Mouse (Mus musculus) lung, adult 18-20 months (tissue): ENCODE measurements around the gene Mef2c.

ENCODE experiments used
- DNase-seq, 2 experiments: peaks; one replicate each; pipeline ENCODE4 v3.0.0; 2022; ENCODE audit warnings: mixed read lengths in 2 of 2

Gene Mef2c

GRCm38 (mm10) chr13:83612195-83612594 is 108.4 kb downstream of the Mef2c start:
- DNase-seq, result no peak

DNA sequence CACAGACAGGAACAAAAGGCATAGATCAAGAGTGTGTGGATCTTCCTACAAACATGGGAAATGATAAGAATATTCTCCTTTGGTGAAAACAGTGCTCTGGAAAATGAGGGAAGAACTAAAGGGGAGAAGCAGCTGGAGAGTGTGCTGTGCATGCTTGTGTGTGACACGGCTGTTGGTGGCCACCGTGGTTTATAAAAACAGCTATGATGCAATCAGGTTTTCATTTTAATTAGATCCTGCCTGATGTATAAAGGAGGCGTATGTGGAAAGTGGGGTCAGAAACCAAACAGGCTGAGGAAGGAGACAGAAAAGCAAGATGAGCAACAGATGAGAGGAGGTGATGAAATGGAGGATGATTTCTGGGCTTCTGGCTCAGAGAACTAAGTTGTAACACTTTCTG is 112.0 kb downstream of the Mef2c start:
- no peak for DNase-seq

- no peak for DNase-seq
Observed at GRCm38 (mm10) chr13:83624651-83625050, 120.8 kb downstream of the Mef2c start.

- DNase-seq, result no peak
Observed at GRCm38 (mm10) chr13:83627429-83627828, 123.6 kb downstream of the Mef2c start.

DNA sequence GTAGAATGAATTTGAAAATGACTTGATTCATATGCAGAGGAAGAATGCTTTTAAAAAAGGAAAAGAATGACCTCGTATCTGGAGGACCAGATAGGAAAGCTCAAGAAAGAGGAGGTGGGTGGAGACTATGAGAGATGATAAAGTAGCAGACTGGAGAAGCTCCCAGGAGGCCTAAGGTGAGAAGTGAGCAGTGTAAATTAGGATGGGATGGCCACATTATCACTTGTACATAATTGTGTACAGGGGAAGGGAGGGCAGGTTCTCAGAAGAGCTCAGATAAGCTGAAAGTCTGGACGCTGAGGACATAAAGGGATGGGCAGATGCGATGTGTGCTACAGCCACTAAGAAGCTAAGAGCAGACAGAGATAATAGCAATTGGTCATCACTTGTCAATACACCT is 124.3 kb downstream of the Mef2c start:
- no peak for DNase-seq

DNA sequence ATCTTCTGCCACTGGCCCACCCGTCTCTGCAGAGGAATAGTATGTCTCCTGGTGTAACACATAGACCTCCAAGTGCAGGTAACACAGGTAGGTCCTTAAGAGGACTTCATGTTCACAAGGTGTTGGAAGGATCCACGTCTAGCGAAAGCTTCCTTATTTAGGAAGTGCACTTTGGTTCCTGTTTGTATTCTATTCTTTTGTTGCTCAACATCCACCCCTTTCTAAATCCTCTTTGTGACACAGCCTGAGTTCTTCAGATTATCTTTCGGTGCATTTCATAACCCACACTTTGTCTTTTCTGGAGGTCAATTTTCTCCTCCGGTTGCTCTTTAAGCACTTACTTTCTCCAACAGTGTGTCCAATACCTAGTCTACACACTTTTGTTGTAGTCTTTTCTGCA is 129.3 kb downstream of the Mef2c start:
- no peak for DNase-seq

DNA sequence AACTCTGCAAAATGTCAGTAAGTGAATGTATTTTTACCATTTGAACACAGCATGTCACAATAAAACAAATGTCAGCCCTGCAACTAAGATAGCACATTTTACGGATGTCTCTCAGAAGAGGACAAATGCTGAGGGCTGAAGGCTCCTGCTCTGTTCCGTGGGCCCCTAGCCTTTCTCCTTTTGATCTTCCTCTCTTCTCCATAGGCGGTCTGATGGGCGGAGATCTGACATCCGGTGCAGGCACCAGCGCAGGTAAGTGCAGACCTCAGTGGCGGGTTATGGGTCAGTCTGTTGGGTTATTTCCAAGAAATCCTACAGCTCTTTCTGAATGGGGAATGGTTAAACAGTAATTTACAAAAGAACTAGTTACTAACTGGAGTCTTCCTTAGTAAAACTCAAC is 131.4 kb downstream of the Mef2c start:
- DNase-seq, result no peak

GRCm38 (mm10) chr13:83637666-83638065 is 133.8 kb downstream of the Mef2c start:
- no peak for DNase-seq

DNA sequence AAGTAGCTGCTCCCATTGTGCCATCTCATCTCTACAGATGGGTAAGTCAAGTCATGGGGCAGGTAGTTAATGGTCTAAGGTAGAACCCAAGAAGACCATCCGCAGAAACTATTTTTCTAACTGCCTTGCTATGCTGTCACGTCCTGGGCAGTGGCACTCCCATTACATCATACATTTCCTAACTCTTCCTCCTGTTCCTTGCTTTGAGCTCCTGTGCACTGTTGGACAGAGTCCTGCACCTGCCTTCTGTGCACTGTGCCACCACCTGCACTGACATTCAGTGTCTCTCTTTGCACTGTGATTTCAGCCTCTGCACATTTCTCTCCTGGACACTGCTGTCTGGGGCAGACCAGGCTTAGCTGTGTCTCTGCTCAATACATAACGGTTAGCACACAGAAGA is 134.9 kb downstream of the Mef2c start:
- DNase-seq, result no peak

GRCm38 (mm10) chr13:83649051-83649450 is 145.2 kb downstream of the Mef2c start:
- no peak for DNase-seq

DNA sequence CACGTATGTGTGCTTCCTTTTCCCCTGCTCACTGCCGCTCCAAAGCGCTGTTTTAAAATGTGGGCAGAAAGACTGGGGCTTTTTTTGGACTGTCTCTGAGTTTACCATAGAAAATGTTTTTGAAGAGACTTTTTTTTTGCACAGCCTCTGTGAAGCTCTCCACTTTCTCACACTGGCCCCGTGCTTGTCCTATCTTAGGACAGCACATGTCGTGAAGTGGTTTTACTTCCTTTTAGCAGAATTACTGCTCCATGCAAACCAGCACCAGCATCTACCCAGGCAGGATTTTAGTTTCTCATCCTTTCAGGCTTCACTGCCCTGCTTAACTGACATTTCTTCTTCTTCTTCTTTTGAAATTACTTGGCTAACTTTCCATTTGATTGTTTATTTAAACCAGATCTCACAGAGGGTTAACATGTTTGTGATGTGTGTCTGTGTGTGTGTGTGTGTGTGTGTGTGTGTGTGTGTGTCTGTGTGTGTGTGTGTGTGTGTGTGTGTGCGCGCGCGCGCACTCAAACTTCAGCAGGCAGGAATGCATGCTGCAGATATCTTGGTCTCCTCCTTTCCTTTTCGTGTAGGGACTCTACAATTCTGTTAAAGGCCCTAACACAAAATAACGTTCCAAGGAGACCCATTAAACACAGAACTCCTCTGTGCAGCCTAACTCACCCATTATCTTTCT is 146.1 kb downstream of the Mef2c start:
- no peak for DNase-seq

DNA sequence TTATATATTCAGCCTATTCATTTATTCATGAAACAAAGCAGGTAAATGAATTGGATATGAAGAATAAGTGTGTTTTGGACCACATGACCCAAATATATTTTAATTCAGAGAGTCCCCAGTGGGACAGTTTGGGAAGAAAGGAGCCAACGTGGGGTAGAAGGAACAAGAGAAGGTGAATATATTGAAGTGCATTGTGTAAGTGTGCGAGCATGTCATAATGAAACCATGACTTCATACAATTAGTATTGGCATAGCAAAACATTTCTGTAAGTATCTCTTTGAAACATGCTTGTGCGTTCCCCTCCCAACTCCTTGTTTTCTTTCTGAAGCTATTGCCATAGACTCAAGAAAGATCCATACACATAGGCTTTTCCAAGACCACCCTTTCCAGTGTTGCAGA is 147.0 kb downstream of the Mef2c start:
- DNase-seq, result no peak

DNA sequence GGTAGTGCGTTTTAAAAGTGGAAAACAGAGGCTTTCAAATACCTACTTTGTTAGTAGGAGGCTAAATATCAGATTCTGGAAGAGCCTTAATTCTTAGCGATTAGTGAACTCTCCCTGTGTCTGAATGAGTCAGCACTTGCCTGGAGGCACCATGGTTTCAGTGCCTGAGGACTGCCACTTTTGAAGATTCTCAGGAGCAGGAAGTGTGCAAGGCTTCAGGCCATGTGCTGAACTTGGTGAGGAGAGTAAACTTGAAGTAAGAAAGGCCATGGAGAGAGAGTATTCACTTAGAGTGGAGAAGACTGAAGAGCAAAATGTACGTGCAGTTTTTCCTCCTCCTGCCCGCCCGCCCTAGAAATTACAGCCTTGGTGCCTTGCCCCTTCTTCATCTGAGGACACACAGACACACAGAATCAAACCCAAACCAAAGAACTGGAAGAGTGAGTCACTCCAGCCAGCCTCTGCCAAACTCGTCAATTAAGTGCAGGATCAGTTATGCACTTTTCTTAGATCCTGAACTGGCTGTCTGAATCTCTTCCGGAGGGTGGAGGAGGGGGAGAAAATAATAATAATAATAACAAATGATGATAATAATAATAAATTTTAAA is 148.2 kb downstream of the Mef2c start:
- DNase-seq, result no peak

DNA sequence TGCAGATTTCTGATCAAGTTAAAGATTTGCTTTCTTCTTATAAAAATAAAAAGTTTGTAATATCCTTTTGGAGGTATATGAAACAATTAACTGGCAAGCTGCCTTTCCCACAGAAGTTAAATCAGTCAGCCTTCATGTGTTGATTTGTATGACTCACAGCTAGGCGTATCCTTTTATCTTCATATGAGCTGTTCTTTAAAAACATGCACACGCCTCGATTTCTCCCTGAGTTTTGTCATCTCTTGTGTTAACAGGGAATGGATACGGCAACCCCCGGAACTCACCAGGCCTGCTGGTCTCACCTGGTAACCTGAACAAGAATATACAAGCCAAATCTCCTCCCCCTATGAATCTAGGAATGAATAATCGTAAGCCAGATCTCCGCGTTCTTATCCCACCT is 148.7 kb downstream of the Mef2c start:
- DNase-seq, result no peak

DNA sequence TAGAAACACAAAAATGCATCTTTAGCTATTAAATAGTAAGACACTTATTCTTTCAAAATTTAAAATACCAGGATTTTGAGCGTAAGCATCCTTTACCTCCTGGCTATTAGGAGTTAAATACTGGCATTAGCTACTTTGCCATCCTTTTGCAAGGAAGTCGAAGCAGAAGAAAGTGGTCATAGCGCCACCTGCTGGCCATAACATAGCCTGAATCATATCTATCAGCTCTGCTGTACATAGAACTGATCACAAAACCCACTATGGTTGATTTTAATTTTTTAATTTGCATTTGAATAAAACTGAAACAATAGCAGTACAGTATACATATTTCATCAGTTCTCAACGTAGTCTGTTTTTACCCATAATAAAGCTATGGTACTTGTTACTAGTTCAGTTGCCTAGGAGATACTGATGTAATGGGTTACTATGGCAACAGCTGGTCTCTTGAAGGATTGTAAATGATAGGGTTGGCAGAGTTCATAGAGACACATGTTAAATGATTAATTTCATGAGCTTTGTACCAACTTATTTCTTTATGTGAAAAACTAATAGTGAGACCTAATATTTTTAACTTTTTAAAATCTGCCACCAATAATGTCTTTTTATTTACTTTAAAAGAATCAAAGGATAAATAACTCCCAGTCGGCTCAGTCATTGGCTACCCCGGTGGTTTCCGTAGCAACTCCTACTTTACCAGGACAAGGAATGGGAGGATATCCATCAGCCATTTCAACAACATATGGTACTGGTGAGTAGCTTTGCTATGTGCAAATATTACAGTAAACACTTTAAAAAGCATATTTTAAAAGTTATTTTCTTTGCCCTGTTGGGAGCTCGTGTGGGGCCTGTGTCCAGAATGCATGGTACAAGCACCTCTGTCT is 151.3 kb downstream of the Mef2c start:
- DNase-seq, result peak; percentile 64 to 65

GRCm38 (mm10) chr13:83656094-83656493 is 152.3 kb downstream of the Mef2c start:
- DNase-seq, result no peak

GRCm38 (mm10) chr13:83656773-83657172 is 152.9 kb downstream of the Mef2c start:
- no peak for DNase-seq

GRCm38 (mm10) chr13:83660722-83661121 is 156.9 kb downstream of the Mef2c start:
- no peak for DNase-seq

- no peak for DNase-seq
Observed at GRCm38 (mm10) chr13:83661166-83661565, 157.3 kb downstream of the Mef2c start.

DNA sequence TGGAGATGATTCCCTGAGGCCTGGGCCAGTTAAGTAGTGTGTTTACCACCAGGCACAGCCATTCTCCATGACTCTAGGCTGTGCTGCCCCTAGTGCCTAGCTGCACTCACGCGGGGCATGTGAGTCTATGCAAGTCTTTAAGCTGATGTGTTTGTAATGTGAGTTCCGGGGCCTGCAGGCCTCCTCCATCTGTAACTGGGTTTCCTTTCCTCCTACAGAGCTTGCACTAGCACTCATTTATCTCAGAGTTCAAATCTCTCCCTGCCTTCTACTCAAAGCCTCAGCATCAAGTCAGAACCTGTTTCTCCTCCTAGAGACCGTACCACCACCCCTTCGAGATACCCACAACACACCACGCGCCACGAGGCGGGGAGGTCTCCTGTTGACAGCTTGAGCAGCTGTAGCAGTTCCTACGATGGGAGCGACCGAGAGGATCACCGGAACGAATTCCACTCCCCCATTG is 158.3 kb downstream of the Mef2c start:
- DNase-seq, result no peak

GRCm38 (mm10) chr13:83666179-83666578 is 162.3 kb downstream of the Mef2c start:
- no peak for DNase-seq

- DNase-seq, result no peak
Observed at GRCm38 (mm10) chr13:83667051-83667450, 163.2 kb downstream of the Mef2c start.

DNA sequence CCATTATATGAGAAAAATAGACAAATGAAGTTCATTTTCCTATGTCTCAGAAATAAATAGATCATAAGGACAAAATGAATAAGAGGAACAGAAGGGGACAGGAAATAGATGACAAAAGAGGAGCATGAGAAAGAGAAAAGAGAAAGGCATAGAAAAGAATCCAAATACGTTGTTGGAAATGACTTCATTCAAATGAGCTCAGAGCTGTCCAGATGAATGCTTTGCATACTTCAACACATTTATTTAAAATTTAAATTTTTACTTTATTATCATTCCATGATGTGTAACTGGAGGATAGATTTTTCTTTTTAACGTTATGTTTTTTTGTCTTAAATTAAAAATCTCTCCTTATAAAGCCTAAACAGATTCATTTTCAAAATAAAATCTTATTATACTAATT is 203.8 kb downstream of the Mef2c start:
- no peak for DNase-seq
